Mouse (Mus musculus) CH12.LX (cell line): ENCODE data around the gene Ccdc134. TPM values are rescaled to one million over a fixed set of nuclear protein-coding genes. Genes with fewer than 3 reads are reported as not detected.

Source experiments
- DNase-seq: peaks from one replicate; pipeline ENCODE4 v3.0.0-alpha.2; 2013; ENCODE audit errors: extremely low read depth
- H3K27ac ChIP-seq: 2 replicates; pipeline ENCODE4 v1.5.1; 2012; ENCODE audit warnings: low read depth, mild to moderate bottlenecking, control low read depth, moderate library complexity; ENCODE audit not compliant: insufficient read depth
- H3K27me3 ChIP-seq: replicated peaks from 2 replicates; pipeline ENCODE3; 2012; ENCODE audit warnings: inconsistent platforms
- H3K36me3 ChIP-seq, 2 experiments: replicated peaks in 1 of 2; 2 replicates each; pipeline versions ENCODE3 to v1.6.1; 2012; ENCODE audit warnings: inconsistent platforms in 1 of 2, low read length in 1 of 2, mild to moderate bottlenecking in 1 of 2, mixed read lengths in 1 of 2, moderate library complexity in 1 of 2; ENCODE audit not compliant: control insufficient read depth in 1 of 2, insufficient read depth in 1 of 2
- H3K4me1 ChIP-seq, 2 experiments: 2 replicates each; pipeline ENCODE4 v1.6.1; 2012; ENCODE audit warnings: inconsistent platforms in 1 of 2, moderate library complexity in 1 of 2; ENCODE audit not compliant: insufficient read depth in 2 of 2, control insufficient read depth in 1 of 2
- H3K4me2 ChIP-seq: 2 replicates; pipeline ENCODE4 v1.6.1; 2012; ENCODE audit warnings: low read depth, mild to moderate bottlenecking, control low read depth; ENCODE audit not compliant: poor library complexity, insufficient read depth, severe bottlenecking
- H3K4me3 ChIP-seq, 3 experiments: fragments of 150-350 bp in 1 of 3; sonication (generic) in 1 of 3; replicated peaks in 1 of 3; 2 replicates each; pipeline versions ENCODE3 to v1.5.1; 2011 to 2012; ENCODE audit warnings: low read depth in 2 of 3, low read length in 2 of 3, mild to moderate bottlenecking in 2 of 3, moderate library complexity in 2 of 3, control low read depth in 1 of 3, improper control_type of control experiment in 1 of 3, inconsistent platforms in 1 of 3, mixed read lengths in 1 of 3; ENCODE audit not compliant: poor library complexity in 1 of 3
- H3K79me2 ChIP-seq: replicated peaks from 2 replicates; pipeline ENCODE4 v1.6.1; 2012; ENCODE audit warnings: mild to moderate bottlenecking, moderate library complexity; ENCODE audit not compliant: control insufficient read depth, poor library complexity, insufficient read depth, severe bottlenecking; ENCODE audit errors: extremely low read depth
- H3K9ac ChIP-seq: 2 replicates; pipeline ENCODE4 v1.6.1; 2012; ENCODE audit warnings: low read depth, mild to moderate bottlenecking, control low read depth, moderate library complexity; ENCODE audit not compliant: insufficient read depth
- H3K9me3 ChIP-seq: replicated peaks from 2 replicates; pipeline ENCODE3; 2012; ENCODE audit warnings: low read length, inconsistent platforms, mixed read lengths
- BHLHE40 ChIP-seq: IDR thresholded peaks from 2 replicates; pipeline ENCODE4 v1.6.1; 2011; ENCODE audit warnings: mild to moderate bottlenecking, low read depth, low read length, improper control_type of control experiment
- CHD1 ChIP-seq: IDR thresholded peaks from 2 replicates; pipeline ENCODE4 v1.6.1; 2012; ENCODE audit warnings: low read depth, low read length, improper control_type of control experiment, inconsistent platforms
- CHD2 ChIP-seq: IDR thresholded peaks from 2 replicates; pipeline ENCODE4 v1.6.1; 2011; ENCODE audit warnings: low read length, improper control_type of control experiment
- CTCF ChIP-seq, 2 experiments: IDR thresholded peaks in 1 of 2; conservative IDR thresholded peaks in 1 of 2; 2 replicates each; pipeline ENCODE4 v1.5.1; 2011 to 2012; ENCODE audit warnings: low read depth in 2 of 2, low read length in 2 of 2, improper control_type of control experiment in 1 of 2, inconsistent platforms in 1 of 2, mild to moderate bottlenecking in 1 of 2, moderate library complexity in 1 of 2
- E2F4 ChIP-seq: IDR thresholded peaks from 2 replicates; pipeline ENCODE4 v1.6.1; 2011; ENCODE audit warnings: low read depth, low read length, improper control_type of control experiment; ENCODE audit not compliant: insufficient replicate concordance
- ELF1 ChIP-seq: IDR thresholded peaks from 2 replicates; pipeline ENCODE4 v1.6.1; 2014; ENCODE audit warnings: low read depth, mild to moderate bottlenecking, inconsistent platforms, low read length, improper control_type of control experiment
- EP300 ChIP-seq: IDR thresholded peaks from 2 replicates; pipeline ENCODE4 v1.6.1; 2011; ENCODE audit warnings: low read length, improper control_type of control experiment
- ETS1 ChIP-seq: conservative IDR thresholded peaks from 2 replicates; pipeline ENCODE4 v1.6.1; 2012; ENCODE audit warnings: low read depth, mild to moderate bottlenecking, inconsistent platforms, low read length, improper control_type of control experiment, moderate library complexity
- GABPA ChIP-seq: IDR thresholded peaks from 2 replicates; pipeline ENCODE4 v1.6.1; 2012; ENCODE audit warnings: low read depth, low read length, improper control_type of control experiment, inconsistent platforms; ENCODE audit not compliant: insufficient replicate concordance
- HCFC1 ChIP-seq: IDR thresholded peaks from 2 replicates; pipeline ENCODE4 v1.6.1; 2012; ENCODE audit warnings: low read depth, mild to moderate bottlenecking, inconsistent platforms, low read length, improper control_type of control experiment
- IRF4 ChIP-seq: IDR thresholded peaks from 2 replicates; pipeline ENCODE4 v1.6.1; 2014; ENCODE audit warnings: low read depth, mild to moderate bottlenecking, inconsistent platforms, low read length, improper control_type of control experiment
- JUN ChIP-seq: IDR thresholded peaks from 2 replicates; pipeline ENCODE4 v1.6.1; 2011; ENCODE audit warnings: low read depth, mild to moderate bottlenecking, low read length, improper control_type of control experiment, moderate library complexity; ENCODE audit not compliant: insufficient read depth
- JUND ChIP-seq: conservative IDR thresholded peaks from 2 replicates; pipeline ENCODE4 v1.6.1; 2011; ENCODE audit warnings: low read depth, low read length, improper control_type of control experiment
- KAT2A ChIP-seq: IDR thresholded peaks from 2 replicates; pipeline ENCODE4 v1.6.1; 2012; ENCODE audit warnings: low read length, improper control_type of control experiment, inconsistent platforms; ENCODE audit not compliant: insufficient replicate concordance
- MAFK ChIP-seq: IDR thresholded peaks from 2 replicates; pipeline ENCODE4 v1.6.1; 2011; ENCODE audit warnings: low read length, improper control_type of control experiment; ENCODE audit not compliant: insufficient replicate concordance
- MAX ChIP-seq: IDR thresholded peaks from 2 replicates; pipeline ENCODE4 v1.6.1; 2011; ENCODE audit warnings: low read length, improper control_type of control experiment
- MAZ ChIP-seq: IDR thresholded peaks from 2 replicates; pipeline ENCODE4 v1.6.1; 2012; ENCODE audit warnings: low read depth, mild to moderate bottlenecking, inconsistent platforms, low read length, improper control_type of control experiment, moderate library complexity
- MEF2A ChIP-seq: IDR thresholded peaks from 2 replicates; pipeline ENCODE4 v1.6.1; 2014; ENCODE audit warnings: low read depth, mild to moderate bottlenecking, inconsistent platforms, low read length, improper control_type of control experiment, borderline replicate concordance
- MXI1 ChIP-seq: IDR thresholded peaks from 2 replicates; pipeline ENCODE4 v1.6.1; 2011; ENCODE audit warnings: mild to moderate bottlenecking, low read depth, low read length, improper control_type of control experiment
- MYC ChIP-seq: IDR thresholded peaks from 2 replicates; pipeline ENCODE4 v1.6.1; 2011; ENCODE audit warnings: low read depth, mild to moderate bottlenecking, improper control_type of control experiment, low read length
- NELFE ChIP-seq: IDR thresholded peaks from 2 replicates; pipeline ENCODE4 v1.6.1; 2011; ENCODE audit warnings: low read depth, low read length, improper control_type of control experiment
- NRF1 ChIP-seq: IDR thresholded peaks from 2 replicates; pipeline ENCODE4 v1.6.1; 2014; ENCODE audit warnings: low read depth, mild to moderate bottlenecking, inconsistent platforms, low read length, improper control_type of control experiment, moderate library complexity
- PAX5 ChIP-seq: IDR thresholded peaks from 2 replicates; pipeline ENCODE4 v1.6.1; 2012; ENCODE audit warnings: low read length, inconsistent platforms, mixed read lengths
- POLR2A ChIP-seq: IDR thresholded peaks from 2 replicates; pipeline ENCODE4 v1.6.1; 2011; ENCODE audit warnings: low read depth, mild to moderate bottlenecking, improper control_type of control experiment, low read length
- POLR2AphosphoS2 ChIP-seq: IDR thresholded peaks from 2 replicates; pipeline ENCODE4 v1.6.1; 2011; ENCODE audit warnings: low read depth, low read length, improper control_type of control experiment
- RAD21 ChIP-seq: IDR thresholded peaks from 2 replicates; pipeline ENCODE4 v1.6.1; 2011; ENCODE audit warnings: low read depth, mild to moderate bottlenecking, low read length, improper control_type of control experiment, moderate library complexity
- RCOR1 ChIP-seq: conservative IDR thresholded peaks from 2 replicates; pipeline ENCODE4 v1.6.1; 2012; ENCODE audit warnings: low read depth, mild to moderate bottlenecking, inconsistent platforms, low read length, improper control_type of control experiment
- SIN3A ChIP-seq: IDR thresholded peaks from 2 replicates; pipeline ENCODE4 v1.6.1; 2012; ENCODE audit warnings: low read length, improper control_type of control experiment, inconsistent platforms
- SMC3 ChIP-seq: IDR thresholded peaks from 2 replicates; pipeline ENCODE4 v1.6.1; 2011; ENCODE audit warnings: low read depth, low read length, improper control_type of control experiment
- TBP ChIP-seq: conservative IDR thresholded peaks from 2 replicates; pipeline ENCODE4 v1.6.1; 2011; ENCODE audit warnings: low read depth, low read length, improper control_type of control experiment
- TCF12 ChIP-seq: IDR thresholded peaks from 2 replicates; pipeline ENCODE4 v1.6.1; 2014; ENCODE audit warnings: low read depth, mild to moderate bottlenecking, inconsistent platforms, low read length, improper control_type of control experiment
- UBTF ChIP-seq: IDR thresholded peaks from 2 replicates; pipeline ENCODE4 v1.6.1; 2012; ENCODE audit warnings: low read depth, mild to moderate bottlenecking, inconsistent platforms, low read length, improper control_type of control experiment, moderate library complexity
- USF1 ChIP-seq: IDR thresholded peaks from 2 replicates; pipeline ENCODE4 v1.6.1; 2014; ENCODE audit warnings: low read depth, mild to moderate bottlenecking, inconsistent platforms, low read length, improper control_type of control experiment
- USF2 ChIP-seq: conservative IDR thresholded peaks from 2 replicates; pipeline ENCODE4 v1.6.1; 2011; ENCODE audit warnings: low read depth, low read length, improper control_type of control experiment
- ZC3H11A ChIP-seq: IDR thresholded peaks from 2 replicates; pipeline ENCODE4 v1.6.1; 2012; ENCODE audit warnings: low read depth, mild to moderate bottlenecking, inconsistent platforms, low read length, improper control_type of control experiment
- ZKSCAN1 ChIP-seq: IDR thresholded peaks from 2 replicates; pipeline ENCODE4 v1.6.1; 2012; ENCODE audit warnings: low read depth, inconsistent platforms, low read length, improper control_type of control experiment, borderline replicate concordance
- ZMIZ1 ChIP-seq: IDR thresholded peaks from 2 replicates; pipeline ENCODE4 v1.6.1; 2012; ENCODE audit warnings: low read depth, mild to moderate bottlenecking, inconsistent platforms, low read length, improper control_type of control experiment
- ZNF384 ChIP-seq: IDR thresholded peaks from 2 replicates; pipeline ENCODE4 v1.6.1; 2012; ENCODE audit warnings: low read depth, low read length, improper control_type of control experiment, inconsistent platforms
- dilution Hi-C: fragments of 300-500 bp; cut with MboI; formaldehyde crosslinking; loops from 2 replicates; pipeline ENCODE4 v1.14.3; 2020; ENCODE audit warnings: low sequenced_read_pairs; ENCODE audit not compliant: extremely low pct_unique_long_range_greater_than_20kb, extremely low pct_ligation_motif_present
- in situ Hi-C: fragments of 300-500 bp; cut with MboI; formaldehyde crosslinking; loops from 3 replicates; pipeline ENCODE4 v1.14.3; 2019; ENCODE audit warnings: low sequenced_read_pairs, low pct_ligation_motif_present, low pct_unique_long_range_greater_than_20kb, mixed read lengths
- polyA plus RNA-seq: library from polyadenylated mRNA; unstranded; fragments of >175 nt; gene quantifications from 2 replicates; pipeline ENCODE4 v1.2.1, GENCODE M21; 2012; ENCODE audit warnings: low read depth; ENCODE audit not compliant: insufficient read length
- total RNA-seq, 2 experiments: library from RNA; depleted of rRNA; stranded (reverse); fragments of 300-350 nt in 1 of 2; fragments of >200 nt in 1 of 2; gene quantifications; 2 replicates each; pipeline ENCODE4 v1.2.3; 2012 to 2014

Ccdc134 gene
- total and polyA plus RNA-seq, 3 experiments, result 35.7 to 43.6 (median 37.1) TPM

- dilution Hi-C loops (no loop called here), in situ Hi-C loops (loop anchor here (10.0 kb wide), 1 partner anchor 68 kb away; the partner anchor contains the start of gene Shisa8)
- Histone ChIP-seq H3K4me1 (peaks cover 7 to 55% of the 10 kb centered on the region in 2 experiments), H3K27me3 (no peaks in the 10 kb centered on the region), H3K79me2 (peaks cover 45% of the 10 kb centered on the region), H3K9ac (peak within 1 kb of the TSS; percentile 92), H3K9me3 (no peaks in the 10 kb centered on the region), H3K4me3 (peak within 1 kb of the TSS; percentile 80 to 92 (median 92)), H3K4me2 (peak within 1 kb of the TSS; percentile 87; the same call in 1 of the 2 replicates), H3K27ac (peak within 1 kb of the TSS; percentile 88), H3K36me3 (peaks cover 0 to 26% of the 10 kb centered on the region in 2 experiments)
- 0 out of 2 replicates have a peak, but pooled peaks have one; percentile 54 for TF ChIP-seq IRF4
- TF ChIP-seq CTCF (conservative IDR thresholded peaks at IDR 0.05 in 1 of 2, IDR thresholded peaks at IDR 0.05 in 1 of 2; ENCODE audit: low read depth in 2 of 2, low read length in 2 of 2), result no peak
- no peak for TF ChIP-seq MAFK
- 0 out of 2 replicates have a peak, but pooled peaks have one; percentile 1 for TF ChIP-seq SMC3
- no peak; the same call in 1 of the 2 replicates for TF ChIP-seq MXI1
- TF ChIP-seq RCOR1, result no peak
- TF ChIP-seq ZNF384, result no peak
- peak; percentile 75 for TF ChIP-seq ELF1
- TF ChIP-seq JUN, result peak; percentile 82
- TF ChIP-seq KAT2A, result no peak
- peak; percentile 49; the same call in 1 of the 2 replicates for TF ChIP-seq NRF1
- 0 out of 2 replicates have a peak, but pooled peaks have one; percentile 8 for TF ChIP-seq BHLHE40
- TF ChIP-seq EP300, result no peak
- no peak; the same call in none of the 2 replicates for TF ChIP-seq HCFC1
- no peak for TF ChIP-seq USF2
- peak; percentile 65 for TF ChIP-seq MAZ
- no peak for TF ChIP-seq GABPA
- no peak for TF ChIP-seq ZC3H11A
- peak; percentile 60; the same call in 1 of the 2 replicates for TF ChIP-seq ZMIZ1
- TF ChIP-seq MYC, result peak; percentile 64; the same call in 1 of the 2 replicates
- TF ChIP-seq TBP, result peak; percentile 68
- TF ChIP-seq E2F4, result no peak
- peak; percentile 52 for TF ChIP-seq ETS1
- peak; percentile 75 for TF ChIP-seq CHD2
- TF ChIP-seq RAD21, result no peak
- TF ChIP-seq CHD1, result no peak
- TF ChIP-seq TCF12, result peak; percentile 99
- TF ChIP-seq ZKSCAN1, result no peak
- TF ChIP-seq PAX5, result no peak
- TF ChIP-seq NELFE, result peak; percentile 86
- TF ChIP-seq POLR2AphosphoS2, result peak; percentile 61; the same call in 1 of the 2 replicates
- TF ChIP-seq JUND, result peak; percentile 76
- peak; percentile 72 for TF ChIP-seq MEF2A
- no peak; the same call in 1 of the 2 replicates for TF ChIP-seq MAX
- TF ChIP-seq UBTF, result peak; percentile 34; the same call in 1 of the 2 replicates
- no peak for TF ChIP-seq USF1
- peak; percentile 86 for TF ChIP-seq POLR2A
- TF ChIP-seq SIN3A, result peak; percentile 91
- DNase-seq, result peak; percentile 99
Measured at GRCm38 (mm10) chr15:82146770-82147610, 19.3 kb downstream of the Ccdc134 start, which contains the start of gene Srebf2. Srebf2 (plus strand) TSS chr15:82147181.
